Mouse (Mus musculus): ENCODE data around the gene Map2k7.
A peak's percentile ranks its signal among the peaks of the same experiment; 100 is the strongest.

Gene Map2k7

GRCm38 (mm10) chr8:4259125-4259804 is 20.7 kb downstream of the Map2k7 start, which contains the start of gene Ctxn1:
Ctxn1 (minus strand) TSS chr8:4259274.
- DNase-seq (ENCODE audit: low spot score): peak; percentile 91

GRCm38 (mm10) chr8:4259805-4260170 is 21.2 kb downstream of the Map2k7 start:
- no peak for DNase-seq (ENCODE audit: low spot score)

GRCm38 (mm10) chr8:4263105-4263791 is 24.7 kb downstream of the Map2k7 start:
- no peak for DNase-seq (ENCODE audit: low spot score)

- no peak for DNase-seq (ENCODE audit: low spot score)
Measured at GRCm38 (mm10) chr8:4265160-4265914, 26.8 kb downstream of the Map2k7 start.

GRCm38 (mm10) chr8:4267627-4268026 is 29.1 kb downstream of the Map2k7 start:
- DNase-seq (ENCODE audit: low spot score): no peak

- DNase-seq (ENCODE audit: low spot score): no peak
Measured at GRCm38 (mm10) chr8:4269609-4270008, 31.1 kb downstream of the Map2k7 start.

GRCm38 (mm10) chr8:4275275-4276110 is 37.0 kb downstream of the Map2k7 start, which contains the start of gene Timm44:
Timm44 (minus strand) TSS chr8:4275913.
- DNase-seq (ENCODE audit: low spot score): peak; percentile 95

GRCm38 (mm10) chr8:4276111-4276465 is 37.5 kb downstream of the Map2k7 start:
- DNase-seq (ENCODE audit: low spot score): no peak

GRCm38 (mm10) chr8:4292738-4293137 is 54.2 kb downstream of the Map2k7 start:
- DNase-seq (ENCODE audit: low spot score): no peak

All from T-cell, adult 2 months (primary cell).